Mouse (Mus musculus): Measurements from ENCODE around the gene Tm4sf4.

Tm4sf4 gene

GRCm38 (mm10) chr3:57474421-57474820 lies 49.3 kb downstream of the Tm4sf4 start:
- no peak for DNase-seq (ENCODE audit: low spot score in 2 of 2)

GRCm38 (mm10) chr3:57480640-57481039 lies 55.5 kb downstream of the Tm4sf4 start:
- DNase-seq (ENCODE audit: low spot score in 2 of 2): no peak

- no peak for DNase-seq (ENCODE audit: low spot score in 2 of 2)
These were observed 56.9 kb downstream of the Tm4sf4 start for GRCm38 (mm10) chr3:57481981-57482380.

- DNase-seq (ENCODE audit: low spot score in 2 of 2): no peak
These were observed 61.0 kb downstream of the Tm4sf4 start for GRCm38 (mm10) chr3:57486068-57486467.

- DNase-seq (ENCODE audit: low spot score in 2 of 2): no peak
These were observed 62.5 kb downstream of the Tm4sf4 start for GRCm38 (mm10) chr3:57487455-57488153.

Data from right cerebral cortex, postnatal 10 days (tissue).